Mouse (Mus musculus) bone marrow macrophage, adult 2 months (primary cell): ENCODE results near the gene Fryl. TPM values are rescaled to one million over a fixed set of nuclear protein-coding genes. Genes with fewer than 3 reads are reported as not detected.

Experiments
- H3K27ac ChIP-seq: 2 replicates; pipeline ENCODE4 v1.5.1; 2012; ENCODE audit warnings: low read depth, low read length; ENCODE audit not compliant: insufficient read depth
- H3K4me1 ChIP-seq: 2 replicates; pipeline ENCODE4 v1.6.1; 2012; ENCODE audit warnings: low read length; ENCODE audit not compliant: control insufficient read depth, insufficient read depth
- H3K4me3 ChIP-seq: 2 replicates; pipeline ENCODE4 v1.5.1; 2012; ENCODE audit warnings: mild to moderate bottlenecking, low read length, moderate library complexity; ENCODE audit not compliant: insufficient read depth
- CTCF ChIP-seq: IDR thresholded peaks from 2 replicates; pipeline ENCODE4 v1.5.1; 2012; ENCODE audit warnings: low read depth, mild to moderate bottlenecking, low read length, moderate library complexity
- POLR2A ChIP-seq: IDR thresholded peaks from 2 replicates; pipeline ENCODE4 v1.6.1; 2012; ENCODE audit warnings: mild to moderate bottlenecking, low read depth, low read length, borderline replicate concordance
- polyA plus RNA-seq: library from polyadenylated mRNA; stranded (reverse); fragments of >200 nt; gene quantifications from 2 replicates; pipeline ENCODE4 v1.2.4, GENCODE M21; 2012; ENCODE audit not compliant: missing spikeins, insufficient read depth, insufficient read length

Fryl gene
- polyA plus RNA-seq, 1 experiment, result 47.9 TPM

GRCm38 (mm10) chr5:73241966-73242365, 14.5 kb downstream of the Fryl start:
- H3K27ac ChIP-seq, result no peak overlapping the region
- peaks cover 17% of the 10 kb centered on the region for H3K4me1 ChIP-seq

GRCm38 (mm10) chr5:73241332-73241731, 15.1 kb downstream of the Fryl start:
- Histone ChIP-seq H3K4me3 (no peak overlapping the region), H3K27ac (no peak overlapping the region), H3K4me1 (peaks cover 17% of the 10 kb centered on the region)
- no peak for TF ChIP-seq POLR2A
- TF ChIP-seq CTCF, result no peak

More at GRCm38 (mm10) chr5:73241966-73242365, 14.5 kb downstream of the Fryl start:
- no peak overlapping the region for H3K4me3 ChIP-seq
- no peak for TF ChIP-seq POLR2A
- no peak for TF ChIP-seq CTCF

- peaks cover 13% of the 10 kb centered on the region for H3K4me1 ChIP-seq
These were observed 16.0 kb downstream of the Fryl start for GRCm38 (mm10) chr5:73240391-73240790.

DNA sequence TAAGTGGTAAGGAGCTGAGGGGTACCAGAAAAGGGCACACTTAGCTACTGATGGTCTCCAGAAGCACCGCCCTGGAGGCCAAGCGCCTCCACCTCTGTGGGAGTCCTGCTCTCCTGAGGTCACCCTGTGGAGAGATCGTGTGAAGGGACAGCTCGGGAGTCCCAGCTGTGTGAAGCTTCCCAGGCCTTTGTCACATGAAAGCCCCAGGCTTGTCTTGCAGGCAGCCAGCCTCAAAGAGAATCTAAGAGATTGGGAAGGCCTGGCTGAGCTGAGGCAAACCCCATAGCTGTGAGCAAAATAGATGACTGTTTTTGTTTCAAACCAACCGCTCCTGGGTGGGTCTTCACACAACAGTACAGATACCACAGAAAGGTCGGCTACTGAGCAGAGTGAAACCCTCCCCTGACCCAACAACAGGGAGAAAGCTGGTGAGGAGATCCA, 19.5 kb downstream of the Fryl start:
- Histone ChIP-seq H3K4me3 (no peak overlapping the region), H3K27ac (no peak overlapping the region), H3K4me1 (peaks cover 11% of the 10 kb centered on the region)
- TF ChIP-seq CTCF (no peak), POLR2A (no peak)

More at GRCm38 (mm10) chr5:73240391-73240790, 16.0 kb downstream of the Fryl start:
- TF ChIP-seq POLR2A (no peak), CTCF (no peak)
- Histone ChIP-seq H3K4me3 (no peak overlapping the region), H3K27ac (no peak overlapping the region)

- no peak for TF ChIP-seq POLR2A
- TF ChIP-seq CTCF, result no peak
- H3K4me3 ChIP-seq, result no peak overlapping the region
- H3K4me1 ChIP-seq, result peaks cover 6% of the 10 kb centered on the region
- no peak overlapping the region for H3K27ac ChIP-seq
These were observed 21.2 kb downstream of the Fryl start for GRCm38 (mm10) chr5:73235201-73235600.

- TF ChIP-seq CTCF, result no peak
- TF ChIP-seq POLR2A, result no peak
- no peak overlapping the region for H3K4me3 ChIP-seq
- H3K4me1 ChIP-seq, result peaks cover 7% of the 10 kb centered on the region
- H3K27ac ChIP-seq, result no peak overlapping the region
These were observed 23.2 kb downstream of the Fryl start for GRCm38 (mm10) chr5:73233018-73233881.

DNA sequence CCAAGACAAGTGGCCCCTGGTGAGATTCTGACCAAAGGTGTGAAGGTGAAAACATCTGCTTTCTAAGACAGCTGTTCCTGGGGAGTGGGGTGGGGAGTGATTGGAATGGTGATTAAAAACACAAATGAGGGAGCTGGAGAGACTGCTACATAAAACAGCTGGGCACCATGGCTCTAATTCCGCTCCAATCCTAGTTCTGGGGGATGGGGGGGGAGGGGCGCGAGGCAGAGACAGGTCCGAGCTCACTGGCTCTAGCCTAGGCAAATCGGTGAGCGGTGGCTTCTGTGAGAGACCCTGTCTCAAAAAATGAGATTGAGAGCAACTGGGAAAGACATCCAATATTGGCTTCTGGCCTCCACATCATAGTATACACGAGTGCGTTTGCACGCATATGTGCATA, 24.2 kb downstream of the Fryl start:
- TF ChIP-seq POLR2A (no peak), CTCF (no peak)
- no peak overlapping the region for H3K4me3 ChIP-seq
- H3K4me1 ChIP-seq, result peaks cover 7% of the 10 kb centered on the region
- no peak overlapping the region for H3K27ac ChIP-seq

GRCm38 (mm10) chr5:73231835-73232234, 24.6 kb downstream of the Fryl start:
- Histone ChIP-seq H3K4me1 (peaks cover 7% of the 10 kb centered on the region), H3K27ac (no peak overlapping the region), H3K4me3 (no peak overlapping the region)
- TF ChIP-seq POLR2A (no peak), CTCF (no peak)

GRCm38 (mm10) chr5:73230171-73230570, 26.2 kb downstream of the Fryl start:
- TF ChIP-seq CTCF, result no peak
- no peak overlapping the region for H3K27ac ChIP-seq
- peaks cover 2% of the 10 kb centered on the region; the same call in 1 of the 2 replicates for H3K4me1 ChIP-seq
- no peak overlapping the region for H3K4me3 ChIP-seq

DNA sequence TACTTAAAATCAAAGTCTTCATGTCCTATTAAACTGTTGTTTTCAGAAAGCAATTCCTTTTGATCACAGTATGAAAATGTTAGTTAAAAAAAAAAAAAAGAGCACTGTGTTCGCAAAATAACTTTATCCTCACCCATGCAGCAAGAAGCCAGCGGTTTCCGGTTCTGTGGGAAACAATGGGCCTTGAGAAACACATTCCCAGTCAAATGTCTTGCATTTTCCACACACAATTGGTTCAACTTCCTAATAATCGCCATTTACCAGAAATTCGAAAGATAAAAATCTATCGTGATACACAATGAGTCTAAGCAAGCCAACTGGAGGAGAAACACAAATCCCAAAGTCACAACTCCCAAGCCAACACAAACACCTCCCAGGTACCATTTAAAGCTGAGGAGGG, 27.0 kb downstream of the Fryl start:
- H3K4me3 ChIP-seq, result no peak overlapping the region
- TF ChIP-seq CTCF (no peak), POLR2A (no peak)
- no peak overlapping the region for H3K27ac ChIP-seq
- peaks cover 2% of the 10 kb centered on the region; the same call in 1 of the 2 replicates for H3K4me1 ChIP-seq
